Mouse (Mus musculus): Measurements from ENCODE around the gene Hcst.
A peak's percentile ranks its signal among the peaks of the same experiment; 100 is the strongest.

Hcst gene

GRCm38 (mm10) chr7:30431793-30432192 lies 12.1 kb upstream of the Hcst start:
- DNase-seq (ENCODE audit: low read depth), result peak; percentile 93

- peak; percentile 93 for DNase-seq (ENCODE audit: low read depth)
Observed at GRCm38 (mm10) chr7:30430191-30430590, 10.5 kb upstream of the Hcst start.

GRCm38 (mm10) chr7:30429327-30429726 lies 9.7 kb upstream of the Hcst start:
- no peak for DNase-seq (ENCODE audit: low read depth)

GRCm38 (mm10) chr7:30423071-30423641 lies 3.5 kb upstream of the Hcst start:
- no peak for DNase-seq (ENCODE audit: low read depth)

- no peak for DNase-seq (ENCODE audit: low read depth)
Observed at GRCm38 (mm10) chr7:30422560-30422959, 2.9 kb upstream of the Hcst start.

- peak; percentile 71 for DNase-seq (ENCODE audit: low read depth)
Observed at GRCm38 (mm10) chr7:30421890-30422435, 2.3 kb upstream of the Hcst start.

GRCm38 (mm10) chr7:30421175-30421889 lies 1.7 kb upstream of the Hcst start, which contains the start of gene Nfkbid:
TSS of gene Nfkbid (plus strand) at chr7:30421732.
- DNase-seq (ENCODE audit: low read depth), result no peak

- no peak for DNase-seq (ENCODE audit: low read depth)
Observed at GRCm38 (mm10) chr7:30420673-30421072, 1.0 kb upstream of the Hcst start.

GRCm38 (mm10) chr7:30417856-30418255 lies 1.8 kb downstream of the Hcst start:
- DNase-seq (ENCODE audit: low read depth), result no peak

GRCm38 (mm10) chr7:30413596-30413995 lies 6.1 kb downstream of the Hcst start, which contains the start of gene Tyrobp:
TSS of gene Tyrobp (plus strand) at chr7:30413760.
- no peak for DNase-seq (ENCODE audit: low read depth)

GRCm38 (mm10) chr7:30412735-30413147 lies 6.9 kb downstream of the Hcst start:
- DNase-seq (ENCODE audit: low read depth), result no peak

- no peak for DNase-seq (ENCODE audit: low read depth)
Observed at GRCm38 (mm10) chr7:30411023-30411422, 8.6 kb downstream of the Hcst start.

GRCm38 (mm10) chr7:30409789-30410188 lies 9.9 kb downstream of the Hcst start:
- DNase-seq (ENCODE audit: low read depth), result no peak

GRCm38 (mm10) chr7:30408639-30409038 lies 11.0 kb downstream of the Hcst start:
- peak; percentile 18 for DNase-seq (ENCODE audit: low read depth)

- no peak for DNase-seq (ENCODE audit: low read depth)
Observed at GRCm38 (mm10) chr7:30402343-30402742, 17.3 kb downstream of the Hcst start.

GRCm38 (mm10) chr7:30399671-30400070 lies 20.0 kb downstream of the Hcst start:
- DNase-seq (ENCODE audit: low read depth), result peak; percentile 22

- peak; percentile 41 for DNase-seq (ENCODE audit: low read depth)
Observed at GRCm38 (mm10) chr7:30394871-30395270, 24.8 kb downstream of the Hcst start.

GRCm38 (mm10) chr7:30394379-30394778 lies 25.3 kb downstream of the Hcst start:
- no peak for DNase-seq (ENCODE audit: low read depth)

- no peak for DNase-seq (ENCODE audit: low read depth)
Observed at GRCm38 (mm10) chr7:30393631-30394030, 26.0 kb downstream of the Hcst start.

GRCm38 (mm10) chr7:30392746-30393520 lies 26.7 kb downstream of the Hcst start:
- DNase-seq (ENCODE audit: low read depth), result no peak

- no peak for DNase-seq (ENCODE audit: low read depth)
Observed at GRCm38 (mm10) chr7:30384106-30384505, 35.5 kb downstream of the Hcst start.

- no peak for DNase-seq (ENCODE audit: low read depth)
Observed at GRCm38 (mm10) chr7:30380061-30380460, 39.6 kb downstream of the Hcst start.
